Mouse (Mus musculus) heart, adult 2 months (tissue): ENCODE data around the gene Rdm1.

Experiments
- CTCF ChIP-seq: fragments of 200-600 bp; IDR thresholded peaks from 2 replicates; pipeline ENCODE4 v1.8.1; 2022; ENCODE audit warnings: antibody characterized with exemption, mild to moderate bottlenecking, moderate library complexity
- POLR2A ChIP-seq: fragments of 200-500 bp; IDR thresholded peaks from 2 replicates; pipeline ENCODE4 v1.6.1; 2011; ENCODE audit warnings: mild to moderate bottlenecking, low read depth, low read length, control low read depth; ENCODE audit not compliant: insufficient read depth

GRCm38 (mm10) chr11:101675349-101675748 lies 48.4 kb downstream of the Rdm1 start:
- TF ChIP-seq POLR2A (no peak), CTCF (no peak)
